ENCODE assay signal across 27 mouse cellular contexts in the genomic region with DNA sequence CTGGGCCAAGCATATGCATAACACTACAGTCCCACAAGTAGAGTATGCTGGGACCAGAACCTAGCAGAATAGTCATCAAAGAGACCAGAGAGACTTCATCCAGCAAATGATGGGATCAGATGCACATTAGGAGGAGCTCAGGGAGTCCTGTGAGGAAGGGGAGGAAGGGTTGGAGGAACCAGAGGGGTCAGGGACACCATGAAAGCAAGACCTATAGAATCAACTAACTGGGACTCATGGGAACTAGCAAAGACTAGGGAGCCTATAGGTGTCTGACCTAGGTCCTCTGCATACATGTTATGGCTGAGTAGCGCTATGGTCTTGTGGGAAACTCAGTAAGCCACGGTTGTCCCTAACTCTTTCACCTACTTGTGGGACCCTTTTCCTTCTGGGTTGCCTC.
"Had no signal": no experiment of that assay in that cellular context is flagged by ENCODE, and none has a peak within 500 bp of the region (broad histone marks: within the 10 kb centered on the region; RNA-seq: fewer than 3 reads in every experiment).

No protein-coding gene starts in this region.

- H3K9ac ChIP-seq: limb, embryonic 12.5 days; limb, embryonic 13.5 days; limb, embryonic 15.5 days; liver, embryonic 12.5 days; liver, embryonic 13.5 days; liver, embryonic 14.5 days; liver, embryonic 15.5 days; liver, postnatal 0 days; lung, embryonic 14.5 days; lung, embryonic 15.5 days; midbrain, embryonic 12.5 days; midbrain, embryonic 13.5 days; midbrain, embryonic 15.5 days; neural tube, embryonic 12.5 days; neural tube, embryonic 13.5 days had no signal

- H3K27ac ChIP-seq: limb, embryonic 12.5 days; limb, embryonic 13.5 days; limb, embryonic 15.5 days; liver, embryonic 12.5 days; liver, embryonic 13.5 days; liver, embryonic 14.5 days; liver, embryonic 15.5 days; lung, embryonic 15.5 days; macrophage; midbrain, embryonic 12.5 days; midbrain, embryonic 13.5 days; midbrain, embryonic 15.5 days; neural tube, embryonic 12.5 days; neural tube, embryonic 13.5 days had no signal

- H3K9me3 ChIP-seq: limb, embryonic 10.5 days; limb, embryonic 15.5 days; liver, embryonic 12.5 days; liver, embryonic 13.5 days; liver, embryonic 15.5 days; lung, embryonic 15.5 days; midbrain, embryonic 13.5 days; midbrain, embryonic 15.5 days; neural tube, embryonic 12.5 days; neural tube, embryonic 13.5 days had no signal

- ATAC-seq: liver, embryonic 12.5 days; liver, postnatal 0 days; midbrain, embryonic 13.5 days; midbrain, embryonic 15.5 days; midbrain, embryonic 16.5 days had no signal

- H3K4me2 ChIP-seq: limb, embryonic 12.5 days; limb, embryonic 13.5 days; limb, embryonic 15.5 days; liver, embryonic 11.5 days; liver, embryonic 12.5 days; liver, embryonic 13.5 days; liver, embryonic 15.5 days; lung, embryonic 14.5 days; lung, embryonic 15.5 days; midbrain, embryonic 12.5 days; midbrain, embryonic 13.5 days; midbrain, embryonic 15.5 days; neural tube, embryonic 12.5 days; neural tube, embryonic 13.5 days had no signal

- H3K4me3 ChIP-seq: limb, embryonic 10.5 days; limb, embryonic 12.5 days; limb, embryonic 13.5 days; limb, embryonic 15.5 days; liver, embryonic 12.5 days; liver, embryonic 13.5 days; liver, embryonic 15.5 days; lung, embryonic 15.5 days; megakaryocyte, embryonic 14.5 days; midbrain, embryonic 12.5 days; midbrain, embryonic 13.5 days; midbrain, embryonic 15.5 days; myocyte; neural tube, embryonic 12.5 days; neural tube, embryonic 13.5 days had no signal

- H3K36me3 ChIP-seq: limb, embryonic 10.5 days; limb, embryonic 12.5 days; limb, embryonic 13.5 days; limb, embryonic 15.5 days; liver, embryonic 12.5 days; liver, embryonic 13.5 days; liver, embryonic 15.5 days; lung, embryonic 15.5 days; midbrain, embryonic 12.5 days; midbrain, embryonic 13.5 days; midbrain, embryonic 15.5 days; neural tube, embryonic 12.5 days; neural tube, embryonic 13.5 days had no signal

- H3K27me3 ChIP-seq: limb, embryonic 12.5 days; limb, embryonic 13.5 days; limb, embryonic 15.5 days; liver, embryonic 12.5 days; liver, embryonic 13.5 days; liver, embryonic 15.5 days; lung, embryonic 15.5 days; midbrain, embryonic 12.5 days; midbrain, embryonic 13.5 days; midbrain, embryonic 15.5 days; neural tube, embryonic 12.5 days; neural tube, embryonic 13.5 days had no signal

- DNase-seq: left cerebral cortex, postnatal 4 days; liver; liver, embryonic 13.5 days; liver, postnatal 0 days; lung, adult 2 months; lung, embryonic 14.5 days; lung, postnatal 10 days; lung, postnatal 14 days; midbrain, embryonic 14.5 days had no signal

- H3K4me1 ChIP-seq: limb, embryonic 15.5 days; liver, embryonic 13.5 days; liver, embryonic 15.5 days; lung, embryonic 15.5 days; midbrain, embryonic 12.5 days; midbrain, embryonic 13.5 days; midbrain, embryonic 15.5 days; neural tube, embryonic 12.5 days; neural tube, embryonic 13.5 days had no signal
